Mouse (Mus musculus): ENCODE data around the gene Usp24. TPM values are rescaled to one million over a fixed set of nuclear protein-coding genes. Genes with fewer than 3 reads are reported as not detected.
A peak's percentile ranks its signal among the peaks of the same experiment; 100 is the strongest.

The Usp24 gene
- polyA plus RNA-seq, 1 experiment from 2014 or later = 8.9 TPM

GRCm38 (mm10) chr4:106472335-106472734 is 156.3 kb downstream of the Usp24 start:
- peaks cover 2% of the 10 kb centered on the region for H3K4me1 ChIP-seq
- H3K9ac ChIP-seq (replicated peaks) = no peak overlapping the region
- no peaks in the 10 kb centered on the region for H3K27me3 ChIP-seq
- H3K4me2 ChIP-seq (replicated peaks) = no peak overlapping the region
- no peaks in the 10 kb centered on the region for H3K36me3 ChIP-seq
- no peak overlapping the region for H3K4me3 ChIP-seq
- H3K9me3 ChIP-seq = no peaks in the 10 kb centered on the region
- 7% methylated on average over 3 of the region's 3 CpGs for WGBS
- ATAC-seq (replicated peaks) = peak; percentile 60
- H3K27ac ChIP-seq (replicated peaks) = no peak overlapping the region

DNA sequence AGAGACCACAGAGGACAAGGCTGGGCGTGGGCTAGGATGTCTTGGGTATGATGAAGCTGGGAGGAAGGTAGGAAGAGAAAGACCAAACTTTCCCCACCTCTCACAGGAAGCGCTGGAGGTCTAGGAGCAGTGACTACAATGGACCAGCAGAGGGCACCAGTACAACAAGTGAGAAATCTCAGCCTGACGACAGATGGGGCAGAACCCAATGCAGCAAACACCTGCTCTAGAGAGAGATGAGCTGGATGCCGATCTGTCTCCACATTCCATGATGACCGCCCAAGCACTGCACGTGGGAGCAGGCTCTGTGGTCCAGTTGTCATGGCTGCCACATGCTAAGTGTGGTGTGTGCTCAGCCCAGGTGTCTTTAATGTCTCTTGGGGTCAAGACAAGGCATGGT is 158.2 kb downstream of the Usp24 start:
- 4% methylated on average over 6 of the region's 6 CpGs for WGBS
- ATAC-seq (replicated peaks) = peak; percentile 69
- Histone ChIP-seq H3K36me3 (no peaks in the 10 kb centered on the region), H3K4me2 (replicated peaks) (no peak overlapping the region), H3K9me3 (no peaks in the 10 kb centered on the region), H3K27ac (replicated peaks) (no peak overlapping the region), H3K4me3 (no peak overlapping the region), H3K4me1 (peaks cover 2% of the 10 kb centered on the region), H3K9ac (replicated peaks) (no peak overlapping the region), H3K27me3 (no peaks in the 10 kb centered on the region)

- WGBS = 85% methylated on average over 3 of the region's 3 CpGs
- no peak overlapping the region for H3K27ac ChIP-seq (replicated peaks)
- no peak overlapping the region for H3K4me3 ChIP-seq
- H3K4me2 ChIP-seq (replicated peaks) = no peak overlapping the region
- H3K27me3 ChIP-seq = no peaks in the 10 kb centered on the region
- no peaks in the 10 kb centered on the region for H3K4me1 ChIP-seq
- H3K36me3 ChIP-seq = no peaks in the 10 kb centered on the region
- ATAC-seq (replicated peaks) = no peak
- H3K9ac ChIP-seq (replicated peaks) = no peak overlapping the region
- H3K9me3 ChIP-seq = no peaks in the 10 kb centered on the region
Measured at GRCm38 (mm10) chr4:106480545-106480944, 164.5 kb downstream of the Usp24 start.

GRCm38 (mm10) chr4:106483215-106483727 is 167.3 kb downstream of the Usp24 start:
- H3K4me1 ChIP-seq = no peaks in the 10 kb centered on the region
- ATAC-seq (replicated peaks) = no peak
- no peak overlapping the region for H3K9ac ChIP-seq (replicated peaks)
- no peak overlapping the region for H3K4me3 ChIP-seq
- no peak overlapping the region for H3K27ac ChIP-seq (replicated peaks)
- no peaks in the 10 kb centered on the region for H3K9me3 ChIP-seq
- H3K27me3 ChIP-seq = no peaks in the 10 kb centered on the region
- H3K4me2 ChIP-seq (replicated peaks) = no peak overlapping the region
- H3K36me3 ChIP-seq = no peaks in the 10 kb centered on the region
- 37% methylated on average over 7 of the region's 7 CpGs for WGBS

GRCm38 (mm10) chr4:106483831-106484230 is 167.8 kb downstream of the Usp24 start:
- WGBS = 95% methylated on average over 1 of the region's 1 CpGs
- Histone ChIP-seq H3K9me3 (no peaks in the 10 kb centered on the region), H3K4me2 (replicated peaks) (no peak overlapping the region), H3K4me3 (no peak overlapping the region), H3K36me3 (no peaks in the 10 kb centered on the region), H3K27me3 (no peaks in the 10 kb centered on the region), H3K4me1 (no peaks in the 10 kb centered on the region), H3K9ac (replicated peaks) (no peak overlapping the region), H3K27ac (replicated peaks) (no peak overlapping the region)
- ATAC-seq (replicated peaks) = no peak

DNA sequence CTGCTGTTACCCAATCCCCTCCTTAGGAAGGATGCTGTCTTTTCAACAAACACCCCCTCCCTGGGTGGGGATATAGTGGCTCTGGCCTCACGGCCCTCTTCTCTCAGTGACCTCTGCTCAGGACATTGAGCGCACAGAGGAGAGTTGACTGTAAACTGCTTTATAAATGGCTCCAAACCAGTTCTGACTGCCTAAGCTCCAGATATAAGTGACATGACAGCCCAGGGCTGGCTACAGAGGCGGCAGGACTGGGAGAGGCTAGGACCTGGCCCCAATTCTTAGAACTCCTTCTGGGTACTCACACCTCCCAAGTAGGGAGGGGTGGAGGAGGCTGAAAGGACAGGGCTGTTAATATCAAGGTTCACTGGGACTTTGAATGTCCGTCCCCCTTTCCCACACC is 174.6 kb downstream of the Usp24 start:
- Histone ChIP-seq H3K27me3 (no peaks in the 10 kb centered on the region), H3K4me1 (no peaks in the 10 kb centered on the region), H3K9ac (replicated peaks) (no peak overlapping the region), H3K27ac (replicated peaks) (no peak overlapping the region), H3K4me2 (replicated peaks) (no peak overlapping the region), H3K4me3 (no peak overlapping the region), H3K9me3 (no peaks in the 10 kb centered on the region), H3K36me3 (no peaks in the 10 kb centered on the region)
- WGBS = 70% methylated on average over 4 of the region's 4 CpGs
- ATAC-seq (replicated peaks) = no peak

Other genes starting within 250 kb of the Usp24 start
- gene Pcsk9, start 148.1 kb downstream of the Usp24 start, polyA plus RNA-seq (2015; fragmentation: Nextera tagmentation; extraction: Ambion mirVana) = 0.75 and 0.80 TPM in 2 replicates
- not detected in 2 replicates for gene Bsnd, start 176.1 kb downstream of the Usp24 start, polyA plus RNA-seq (2015; fragmentation: Nextera tagmentation; extraction: Ambion mirVana)
- 4.0 and 4.5 TPM in 2 replicates for gene Dhcr24, start 244.8 kb downstream of the Usp24 start, polyA plus RNA-seq (2015; fragmentation: Nextera tagmentation; extraction: Ambion mirVana)